Mouse (Mus musculus) CH12.LX (cell line): Measurements from ENCODE around the gene Slc4a3.

Source experiments
- CTCF ChIP-seq, 2 experiments: IDR thresholded peaks in 1 of 2; conservative IDR thresholded peaks in 1 of 2; 2 replicates each; pipeline ENCODE4 v1.5.1; 2011 to 2012; ENCODE audit warnings: low read depth in 2 of 2, low read length in 2 of 2, improper control_type of control experiment in 1 of 2, inconsistent platforms in 1 of 2, mild to moderate bottlenecking in 1 of 2, moderate library complexity in 1 of 2
- EP300 ChIP-seq: IDR thresholded peaks from 2 replicates; pipeline ENCODE4 v1.6.1; 2011; ENCODE audit warnings: low read length, improper control_type of control experiment
- KAT2A ChIP-seq: IDR thresholded peaks from 2 replicates; pipeline ENCODE4 v1.6.1; 2012; ENCODE audit warnings: low read length, improper control_type of control experiment, inconsistent platforms; ENCODE audit not compliant: insufficient replicate concordance

GRCm38 (mm10) chr1:75505159-75505955, 40.7 kb upstream of the Slc4a3 start:
- TF ChIP-seq KAT2A (no peak), EP300 (no peak), CTCF (conservative IDR thresholded peaks at IDR 0.05 in 1 of 2, IDR thresholded peaks at IDR 0.05 in 1 of 2; ENCODE audit: low read depth in 2 of 2, low read length in 2 of 2) (no peak)
